Mouse (Mus musculus) heart, adult 18-20 months (tissue): Measurements from ENCODE around the gene Stac. TPM values are rescaled to one million over a fixed set of nuclear protein-coding genes. Genes with fewer than 3 reads are reported as not detected.

Source experiments
- DNase-seq, 2 experiments: peaks; one replicate each; pipeline ENCODE4 v3.0.0; 2021 to 2022; ENCODE audit warnings: mixed read lengths in 1 of 2
- long read RNA-seq, 2 experiments: library from polyadenylated mRNA; stranded (forward); transcript quantifications; one replicate each; pipeline ENCODE4 v2.0.0; 2021
- total RNA-seq, 2 experiments: library from RNA; stranded (reverse); gene quantifications; 2 replicates each; pipeline ENCODE4 v1.2.3; 2021

Stac gene
- under 1 TPM; 0.32 to 0.49 TPM for total RNA-seq
- long read RNA-seq, experiment 1, result 0 reads
- long read RNA-seq, experiment 2, result 0 reads

GRCm38 (mm10) chr9:111689680-111690483 is at the start of gene Stac:
TSS of gene Stac (minus strand) at chr9:111690348.
- no peak for DNase-seq

DNA sequence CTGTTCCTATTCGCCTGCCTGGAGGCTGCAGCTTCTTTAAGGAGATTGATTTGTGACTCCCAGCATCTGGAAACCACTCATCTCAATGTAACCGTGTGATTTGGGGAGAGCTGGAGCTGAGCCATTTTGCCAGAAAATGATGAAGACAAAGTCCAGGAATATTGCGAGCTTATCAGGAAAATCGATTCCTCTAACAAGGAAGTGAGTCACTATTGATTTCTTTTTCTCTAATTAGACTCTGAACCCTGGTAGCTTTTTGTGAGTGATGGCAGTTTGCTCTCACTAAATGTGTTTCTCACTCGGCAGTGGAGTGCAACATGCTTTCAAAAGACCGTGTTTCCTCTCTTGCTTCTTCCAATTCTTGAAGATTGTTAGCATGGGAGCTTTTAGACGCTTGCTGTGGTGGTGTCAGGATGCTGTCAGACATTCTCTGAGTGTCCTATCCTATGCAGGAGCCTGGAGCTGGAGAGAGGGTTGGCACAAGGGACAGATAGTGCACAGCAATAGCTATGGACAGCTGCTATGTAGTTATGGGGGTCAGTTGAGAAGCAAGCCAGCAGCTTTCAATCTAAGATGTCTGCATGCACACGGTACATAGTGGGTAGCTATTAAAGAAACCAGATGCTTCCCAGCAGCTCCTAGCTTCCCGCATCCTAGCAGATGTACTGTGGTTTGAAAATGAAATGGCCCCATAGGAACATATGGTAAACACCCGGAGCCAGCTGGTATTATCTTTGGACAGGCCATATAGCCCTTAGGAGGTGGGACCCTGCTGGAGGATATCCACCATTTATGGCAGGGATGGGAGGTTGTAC is 49.5 kb upstream of the Stac start:
- DNase-seq, result no peak

- DNase-seq, result no peak
Observed at GRCm38 (mm10) chr9:111739026-111739425, 48.9 kb upstream of the Stac start.

- no peak for DNase-seq
Observed at GRCm38 (mm10) chr9:111737796-111738195, 47.6 kb upstream of the Stac start.

GRCm38 (mm10) chr9:111735931-111736330 is 45.8 kb upstream of the Stac start:
- no peak for DNase-seq

- no peak for DNase-seq
Observed at GRCm38 (mm10) chr9:111731939-111732670, 42.0 kb upstream of the Stac start.

- no peak for DNase-seq
Observed at GRCm38 (mm10) chr9:111724981-111725593, 34.9 kb upstream of the Stac start.

DNA sequence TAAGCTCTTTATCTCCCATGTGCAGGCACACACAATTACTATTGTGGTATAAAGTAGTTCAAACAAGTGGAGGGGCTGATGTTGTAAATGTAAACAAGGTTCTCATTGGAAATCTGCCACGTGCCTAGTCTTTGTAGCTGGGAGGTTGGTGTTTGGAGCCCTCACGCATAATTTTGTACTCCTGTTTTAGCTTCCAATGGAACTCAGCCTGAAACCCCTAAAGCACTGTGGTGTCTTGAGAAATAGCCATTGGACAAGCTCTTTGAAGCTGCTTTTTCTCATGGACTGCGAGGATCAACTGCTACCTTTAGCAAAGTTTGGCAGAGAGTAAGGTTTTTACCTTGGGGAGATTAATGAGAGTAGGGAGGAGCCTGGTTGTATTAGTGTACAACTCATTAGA is 24.3 kb upstream of the Stac start:
- DNase-seq, result no peak

GRCm38 (mm10) chr9:111700101-111700500 is 10.0 kb upstream of the Stac start:
- DNase-seq, result peak; percentile 27 to 32

DNA sequence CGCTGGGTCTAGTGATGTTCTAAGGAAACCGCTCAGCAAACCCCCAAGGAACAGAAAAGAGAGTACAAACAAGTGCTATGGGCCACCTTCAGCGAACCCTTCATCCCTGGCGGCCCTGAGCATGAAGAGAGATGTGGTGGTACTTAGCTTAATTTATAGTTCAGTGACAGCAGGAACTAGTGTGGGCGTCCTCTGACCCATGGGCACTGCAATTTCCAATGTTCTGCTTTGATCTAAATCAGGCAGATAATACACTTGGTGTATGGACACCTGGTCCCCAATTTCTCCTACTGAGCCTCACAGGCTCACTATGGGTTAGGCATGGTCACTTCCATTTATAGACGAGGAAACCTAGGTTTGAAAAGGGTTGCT is 322 bp upstream of the Stac start:
- no peak for DNase-seq

DNA sequence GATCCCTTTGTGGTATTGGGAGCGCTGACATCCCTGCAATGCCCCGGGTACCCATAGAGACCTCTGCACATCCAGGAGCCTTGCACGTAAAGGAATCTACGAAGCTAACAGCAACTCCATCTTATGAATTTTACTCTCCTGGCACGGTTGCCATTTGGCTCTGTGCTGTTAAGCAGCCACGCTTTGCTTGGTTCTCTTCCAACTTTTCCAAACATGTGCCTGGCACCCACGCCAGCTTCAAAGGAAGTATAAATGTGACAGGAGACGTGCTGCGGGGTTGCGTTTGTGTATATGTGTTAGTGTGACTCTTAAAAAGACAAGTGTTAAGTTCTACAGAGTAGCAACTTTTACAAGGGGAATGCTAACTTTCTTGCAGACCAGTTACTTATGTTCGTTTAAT is 1.0 kb downstream of the Stac start:
- no peak for DNase-seq

GRCm38 (mm10) chr9:111684170-111684569 is 6.0 kb downstream of the Stac start:
- no peak for DNase-seq

DNA sequence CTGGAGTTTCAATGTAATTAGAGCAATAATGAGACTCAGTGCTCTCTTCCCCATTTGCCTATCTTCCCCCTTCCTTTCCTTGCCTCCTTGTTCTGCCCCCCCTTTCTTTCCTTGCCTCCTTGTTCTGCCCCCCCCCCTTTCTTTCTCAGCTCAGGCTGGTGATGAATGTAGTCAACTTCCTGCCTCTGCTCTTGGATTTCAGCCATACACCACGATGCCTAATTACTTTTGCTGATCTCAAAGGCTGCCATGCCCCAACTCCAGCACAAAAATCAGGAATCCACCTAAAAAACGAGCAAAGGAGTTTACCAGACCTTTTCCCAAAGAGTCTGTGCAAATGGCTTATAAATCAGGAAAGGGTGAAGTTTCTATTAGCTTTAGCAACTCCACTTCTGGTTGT is 10.6 kb downstream of the Stac start:
- no peak for DNase-seq

GRCm38 (mm10) chr9:111669816-111670215 is 20.3 kb downstream of the Stac start:
- no peak for DNase-seq

DNA sequence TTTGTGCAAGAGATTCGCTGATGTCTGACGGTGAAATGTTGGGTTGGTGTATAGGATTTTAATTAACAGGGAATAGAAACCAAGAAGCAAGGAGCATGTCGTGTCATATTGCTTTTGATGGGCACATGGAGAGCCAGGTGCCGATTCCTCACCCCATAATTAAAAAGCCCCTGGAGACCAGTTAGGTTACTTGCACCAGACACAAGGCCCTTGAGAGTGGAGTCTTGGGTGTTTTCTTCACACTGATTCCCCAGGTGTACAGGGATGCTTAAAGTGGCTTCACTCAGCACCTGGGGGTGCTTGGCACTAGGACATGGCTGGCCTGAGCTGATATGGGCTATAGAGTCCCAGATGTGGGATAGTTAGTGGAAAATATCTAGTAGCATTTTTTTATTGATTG is 35.1 kb downstream of the Stac start:
- no peak for DNase-seq

GRCm38 (mm10) chr9:111644228-111644627 is 45.9 kb downstream of the Stac start:
- DNase-seq, result no peak

DNA sequence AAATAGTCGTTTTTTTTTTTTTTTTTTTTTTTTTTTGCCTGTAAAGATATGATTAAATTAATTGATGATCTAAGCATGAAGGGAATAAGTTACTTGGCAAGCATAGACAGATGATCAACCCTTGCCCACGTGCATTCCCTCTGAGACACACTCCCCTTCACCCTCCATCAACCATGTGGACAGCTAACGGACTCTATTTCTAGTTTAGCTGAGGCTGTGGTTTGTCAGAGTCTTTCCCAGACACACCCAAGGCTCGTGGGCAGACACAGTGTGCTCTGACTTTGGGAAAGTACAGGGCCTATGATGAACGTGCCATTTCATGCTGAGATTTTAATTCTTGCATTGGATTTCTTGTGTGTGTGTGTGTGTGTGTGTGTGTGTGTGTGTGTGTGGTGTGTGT is 46.8 kb downstream of the Stac start:
- no peak for DNase-seq

DNA sequence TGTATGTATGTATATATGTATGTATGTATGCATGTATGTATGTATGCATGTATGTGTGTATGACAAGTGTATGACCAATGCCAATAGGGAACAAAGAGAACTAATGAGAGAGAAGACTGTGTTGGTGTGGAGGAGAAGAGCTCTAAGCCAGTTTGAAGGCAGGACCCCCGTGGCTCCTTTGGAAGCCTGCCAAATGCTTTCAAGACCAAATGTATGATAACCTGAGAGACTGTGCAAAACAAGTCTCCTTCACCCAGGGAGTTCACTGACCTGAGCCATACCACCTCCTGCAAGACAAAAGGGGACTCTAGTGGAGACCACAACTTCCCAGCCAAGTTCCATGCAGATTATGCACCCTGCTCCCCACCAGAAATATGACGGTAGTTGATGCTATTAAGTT is 52.5 kb downstream of the Stac start:
- no peak for DNase-seq

DNA sequence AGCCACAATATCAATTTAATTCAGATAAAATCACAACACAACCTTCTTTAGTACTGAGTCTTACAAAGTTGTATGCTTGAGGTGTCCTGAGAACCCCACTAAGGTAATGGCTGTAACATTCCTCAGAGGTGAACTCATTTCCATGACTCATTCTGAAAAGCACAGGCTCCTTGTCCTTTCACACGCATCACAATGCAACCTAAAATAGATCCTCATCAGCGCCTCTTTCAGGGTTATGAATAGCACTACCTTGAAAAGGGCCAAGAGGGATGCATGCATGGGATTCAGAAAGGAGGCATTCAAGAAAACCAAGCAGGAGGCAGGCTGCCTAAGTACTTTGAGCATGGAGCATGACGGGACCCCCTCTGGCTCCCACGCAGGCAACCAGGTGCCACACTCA is 57.3 kb downstream of the Stac start:
- DNase-seq, result no peak

DNA sequence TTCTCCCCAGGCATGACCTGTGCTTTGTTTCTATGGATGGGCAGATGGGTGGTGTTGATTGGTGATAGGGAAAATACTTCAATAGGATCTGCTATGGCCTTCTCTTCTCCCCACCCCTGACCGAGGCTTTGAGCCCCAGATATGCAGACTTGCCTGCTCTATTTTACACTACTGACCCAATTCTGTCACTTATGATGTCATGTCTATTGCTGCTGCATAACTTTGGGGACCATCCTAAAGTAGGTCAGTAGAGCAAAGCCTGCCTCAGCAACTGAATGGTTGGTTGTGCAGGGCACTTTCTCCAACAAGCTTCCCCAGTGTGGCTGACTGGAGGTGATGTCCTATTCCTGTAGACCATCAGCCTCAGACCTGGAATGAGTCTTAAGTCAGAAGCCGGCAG is 69.0 kb downstream of the Stac start:
- DNase-seq, result no peak

DNA sequence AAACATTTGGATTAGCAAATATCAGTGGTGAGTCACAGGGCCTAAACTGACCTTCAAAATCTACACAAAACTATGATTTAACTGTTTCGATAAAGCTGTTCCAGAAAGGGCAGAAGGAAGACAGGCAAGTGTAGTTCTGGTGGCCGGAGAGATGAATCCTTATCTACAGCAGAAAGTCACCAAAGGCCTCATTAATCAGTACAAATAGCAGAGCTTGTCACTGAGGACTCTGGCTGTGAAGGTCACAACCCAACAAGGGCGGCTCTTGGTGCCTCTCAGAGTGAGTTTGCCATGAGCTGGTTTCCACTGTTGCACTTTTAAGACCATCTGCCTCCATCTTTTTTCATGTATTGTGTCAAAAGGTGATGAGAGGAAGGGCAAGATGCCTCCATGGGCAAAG is 78.8 kb downstream of the Stac start:
- DNase-seq, result no peak

DNA sequence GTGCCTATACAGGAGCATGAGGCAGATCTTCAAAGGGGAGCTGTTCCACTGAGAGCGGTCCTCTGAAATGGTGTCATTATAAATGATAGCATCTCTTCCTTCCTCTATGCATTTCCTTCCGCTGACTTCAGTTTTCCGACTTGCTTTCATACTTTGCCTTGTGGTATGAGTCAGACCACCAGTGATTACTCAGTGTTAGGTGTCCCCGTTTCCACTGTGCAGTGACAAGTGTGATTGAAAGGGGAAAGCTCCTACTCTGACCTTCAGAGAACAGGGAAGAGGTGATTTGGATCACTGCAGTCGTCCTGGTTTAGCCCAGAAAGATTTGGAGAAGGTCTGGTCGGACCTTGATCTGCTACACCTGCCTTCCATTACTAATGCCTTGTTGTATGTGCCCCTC is 81.4 kb downstream of the Stac start:
- no peak for DNase-seq
